Mouse (Mus musculus): ENCODE data around the gene Ankrd33.

DNA sequence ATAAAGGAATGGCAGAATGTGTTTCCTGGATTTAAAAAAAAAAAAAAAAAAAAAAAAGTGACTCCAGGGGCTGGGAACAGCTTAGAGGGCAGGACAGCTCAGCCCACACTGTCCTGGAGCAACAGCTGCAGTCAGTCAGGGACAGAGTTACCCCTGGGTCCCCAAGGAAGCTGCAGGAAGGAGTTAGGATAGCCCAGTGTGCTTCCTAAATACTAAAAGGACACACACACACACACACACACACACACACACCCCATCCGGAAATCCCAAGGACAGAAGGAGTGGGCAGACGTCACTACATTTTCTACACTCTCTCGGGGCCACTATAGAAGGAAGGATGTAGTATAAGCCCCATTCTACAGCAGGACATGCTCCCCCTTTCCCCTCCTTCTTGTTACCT lies 47.5 kb upstream of the Ankrd33 start:
- TF ChIP-seq CTCF (IDR thresholded peaks at IDR 0.05; ENCODE audit: low read depth, low read length): no peak
- no peak for TF ChIP-seq POLR2A (IDR thresholded peaks at IDR 0.05; ENCODE audit: extremely low read depth, insufficient read depth, low read length)
